Comparison of ENCODE assay signal across 8 mouse cellular contexts in the genomic region with DNA sequence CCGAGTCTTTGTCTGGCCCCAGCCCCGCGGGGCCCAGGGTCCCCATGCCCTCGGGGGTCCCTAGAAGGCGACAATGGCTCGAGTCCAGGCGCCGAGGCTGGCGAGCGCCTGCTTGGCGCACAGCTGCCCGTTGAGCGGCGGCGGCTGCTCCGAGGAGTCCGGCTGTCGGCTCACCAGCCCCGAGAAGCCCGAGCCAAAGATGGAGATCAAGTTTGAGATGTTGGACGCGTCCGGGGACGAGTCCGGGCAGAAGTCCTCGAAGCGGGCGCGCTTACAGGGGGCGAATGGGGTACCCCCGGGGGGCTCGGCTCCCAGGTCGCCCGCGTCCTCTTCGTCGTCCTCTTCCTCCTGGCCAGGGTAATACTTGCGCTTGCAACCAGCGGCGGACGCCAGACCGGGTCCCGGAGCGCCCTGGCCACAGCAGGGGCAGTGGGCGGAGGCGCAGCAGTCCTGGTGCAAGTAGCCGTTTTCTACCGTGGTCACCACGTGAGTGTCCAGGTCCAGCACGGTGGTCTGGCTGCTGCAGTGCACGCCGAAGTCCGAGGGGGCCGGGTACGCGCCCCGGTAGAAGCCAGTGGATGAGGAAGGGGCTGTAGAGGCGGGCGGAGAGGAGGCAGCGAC. TPM values are rescaled to one million over a fixed set of nuclear protein-coding genes. Genes with fewer than 3 reads are reported as not detected.
DNase-seq lines count a peak whose midpoint lies in the region; ATAC-seq and TF ChIP-seq lines count a peak whose summit lies in the region.

No protein-coding gene starts in this region.

- no peaks in the 10 kb centered on the region for H3K4me1 ChIP-seq in bone marrow, adult 2 months (ENCODE audit: control insufficient read depth, insufficient read depth, low read length)
- H3K4me1 ChIP-seq in liver, embryonic 16.5 days (ENCODE audit: control insufficient read depth, low read depth, low read length), result peaks cover 7% of the 10 kb centered on the region

- no peak for TF ChIP-seq CTCF in bone marrow, adult 2 months (IDR thresholded peaks at IDR 0.05; ENCODE audit: control insufficient read depth, insufficient read depth, low read length)

- peak overlapping the region; percentile 50 for H3K9ac ChIP-seq in liver, embryonic 16.5 days (ENCODE audit: low read depth, low read length)

- peak; percentile 59 for DNase-seq in ovary, postnatal 36 days (ENCODE audit: low spot score)
- no peak for DNase-seq in ovary, postnatal 14 days (ENCODE audit: low spot score)
- DNase-seq in gastrocnemius, postnatal 10 days, result peak; percentile 66
- peak; percentile 40 for DNase-seq in induced T-regulatory cell, adult 2 months (ENCODE audit: low read depth)
- peak; percentile 56 for DNase-seq in retina, postnatal 1 day

- peak overlapping the region; percentile 58 for H3K4me3 ChIP-seq in bone marrow, adult 2 months (replicated peaks; ENCODE audit: control insufficient read depth, low read depth, low read length)
- peak overlapping the region; percentile 60 for H3K4me3 ChIP-seq in liver, embryonic 16.5 days (ENCODE audit: low read depth, low read length)

- no peaks in the 10 kb centered on the region for H3K36me3 ChIP-seq in liver, embryonic 16.5 days (ENCODE audit: control insufficient read depth, insufficient read depth)

- H3K27ac ChIP-seq in bone marrow, adult 2 months (ENCODE audit: control insufficient read depth, insufficient read depth, low read depth, low read length, poor library complexity), result peak overlapping the region; percentile 24; the same call in 1 of the 2 replicates
- peak overlapping the region; percentile 29; the same call in 1 of the 2 replicates for H3K27ac ChIP-seq in liver, embryonic 16.5 days (ENCODE audit: low read length)

- peak overlapping the region; percentile 72 for H3K4me2 ChIP-seq in liver, embryonic 16.5 days (ENCODE audit: low read depth, low read length)

- no peaks in the 10 kb centered on the region for H3K9me3 ChIP-seq in liver, embryonic 16.5 days (replicated peaks; ENCODE audit: control insufficient read depth, low read length)

- WGBS in bone marrow, adult 2 months, result under 1% methylated on average over 60 of the region's 60 CpGs
- under 1% methylated on average over 60 of the region's 60 CpGs for WGBS in liver, embryonic 16.5 days (ENCODE audit: insufficient replicate concordance)

- H3K27me3 ChIP-seq in liver, embryonic 16.5 days (ENCODE audit: control insufficient read depth, insufficient read depth, low read depth, low read length), result peaks cover 76% of the 10 kb centered on the region

- no peak for TF ChIP-seq POLR2A in bone marrow, adult 2 months (IDR thresholded peaks at IDR 0.05; ENCODE audit: borderline replicate concordance, control insufficient read depth, low read depth, low read length)

- ATAC-seq in liver, embryonic 16.5 days (ENCODE audit: low read depth), result no peak
- ATAC-seq in monocyte, adult 5-6 weeks (replicated peaks; ENCODE audit: insufficient number of reproducible peaks, low FRiP score, low TSS enrichment, poor library complexity, severe bottlenecking), result no peak

RNA-seq across cellular contexts. Expression of gene Ier5l, which starts 1.2 kb away (rescaled TPM):
- 0.84 and 1.1 TPM in 2 replicates for polyA plus RNA-seq in bone marrow, adult 2 months (2011; ENCODE audit: insufficient read depth, insufficient read length, low replicate concordance, missing spikeins)
- total RNA-seq in gastrocnemius, postnatal 10 days (2021), result 1 to 10 TPM; 4.8 to 7.4 TPM
- 0.07 TPM in 1 of 2 replicates, not detected in the other for polyA plus RNA-seq in liver, embryonic 16.5 days (2015; fragmentation: Nextera tagmentation; extraction: Ambion mirVana)
- total RNA-seq in monocyte, adult 5-6 weeks (2017), result 0.29 to 1.8 TPM (median 1.7 TPM) in 3 replicates

RNA-seq across cellular contexts. Expression of gene Ptpa, which starts 57.0 kb away (rescaled TPM):
- polyA plus RNA-seq in bone marrow, adult 2 months (2011; ENCODE audit: insufficient read depth, insufficient read length, low replicate concordance, missing spikeins), result 199 and 273 TPM in 2 replicates
- 100 to 1,000 TPM in 1 of 2 experiments, 10 to 100 TPM in 1; 95.1 to 101 TPM for total RNA-seq in gastrocnemius, postnatal 10 days (2021)
- 121 TPM in 2 replicates for polyA plus RNA-seq in liver, embryonic 16.5 days (2015; fragmentation: Nextera tagmentation; extraction: Ambion mirVana)
- total RNA-seq in monocyte, adult 5-6 weeks (2017), result 23.0 to 45.8 TPM (median 34.5 TPM) in 3 replicates

RNA-seq across cellular contexts. Expression of gene Crat, which starts 57.2 kb away (rescaled TPM):
- 28.6 and 37.9 TPM in 2 replicates for polyA plus RNA-seq in bone marrow, adult 2 months (2011; ENCODE audit: insufficient read depth, insufficient read length, low replicate concordance, missing spikeins)
- 100 to 1,000 TPM; 228 to 262 TPM for total RNA-seq in gastrocnemius, postnatal 10 days (2021)
- 24.2 and 31.3 TPM in 2 replicates for polyA plus RNA-seq in liver, embryonic 16.5 days (2015; fragmentation: Nextera tagmentation; extraction: Ambion mirVana)
- 5.1 to 16.4 TPM (median 6.8 TPM) in 3 replicates for total RNA-seq in monocyte, adult 5-6 weeks (2017)

Comparison
In these comparisons a context has a peak if more than half of its experiments do, and no peak if none do; other contexts are left out.
1. RNA of gene Crat, which starts 57.2 kb away (total RNA-seq): 228 to 262 TPM in gastrocnemius, postnatal 10 days; 5.1 to 16.4 TPM in monocyte, adult 5-6 weeks; every median in the first group is over 10 times any median in the second.